Mouse (Mus musculus) ES-E14 (cell line): Measurements from ENCODE around the gene Dab1. TPM values are rescaled to one million over a fixed set of nuclear protein-coding genes. Genes with fewer than 3 reads are reported as not detected.

Source experiments
- DNase-seq: peaks from one replicate; pipeline ENCODE4 v3.0.0-alpha.2; 2013; ENCODE audit warnings: low read depth, low spot score
- H3K27ac ChIP-seq: 2 replicates; pipeline ENCODE4 v1.5.1; 2012; ENCODE audit warnings: low read depth, mild to moderate bottlenecking, low read length, moderate library complexity, mixed read lengths; ENCODE audit not compliant: poor library complexity, insufficient read depth, severe bottlenecking
- H3K36me3 ChIP-seq: 2 replicates; pipeline ENCODE4 v1.6.1; 2012; ENCODE audit warnings: mild to moderate bottlenecking, low read length, moderate library complexity, mixed read lengths; ENCODE audit not compliant: control insufficient read depth, poor library complexity, insufficient read depth, severe bottlenecking
- H3K4me1 ChIP-seq, 2 experiments: fragments of 150-350 bp in 1 of 2; sonication (generic) in 1 of 2; 2 replicates each; pipeline ENCODE4 v1.6.1; 2012; ENCODE audit warnings: low read length in 2 of 2, mild to moderate bottlenecking in 1 of 2, mixed read lengths in 1 of 2; ENCODE audit not compliant: control insufficient read depth in 2 of 2, insufficient read depth in 2 of 2, poor library complexity in 1 of 2
- H3K4me3 ChIP-seq, 2 experiments: fragments of 150-350 bp in 1 of 2; sonication (generic) in 1 of 2; 2 replicates each; pipeline ENCODE4 v1.5.1; 2012; ENCODE audit warnings: low read length in 2 of 2, low read depth in 1 of 2, mild to moderate bottlenecking in 1 of 2, mixed read lengths in 1 of 2; ENCODE audit not compliant: insufficient read depth in 1 of 2, poor library complexity in 1 of 2, severe bottlenecking in 1 of 2
- H3K9ac ChIP-seq: 2 replicates; pipeline ENCODE4 v1.6.1; 2012; ENCODE audit warnings: low read depth, mild to moderate bottlenecking, low read length, mixed read lengths; ENCODE audit not compliant: poor library complexity, insufficient read depth, severe bottlenecking
- H3K9me3 ChIP-seq: fragments of 150-350 bp; sonication (generic); 2 replicates; pipeline ENCODE4 v1.6.1; 2012; ENCODE audit warnings: low read depth, mild to moderate bottlenecking, low read length; ENCODE audit not compliant: control insufficient read depth, insufficient read depth
- CHD2 ChIP-seq: IDR thresholded peaks from 2 replicates; pipeline ENCODE4 v1.6.1; 2014; ENCODE audit warnings: mild to moderate bottlenecking, low read depth, low read length, inconsistent platforms
- HCFC1 ChIP-seq: IDR thresholded peaks from 2 replicates; pipeline ENCODE4 v1.6.1; 2012; ENCODE audit warnings: low read length, inconsistent platforms, borderline replicate concordance; ENCODE audit not compliant: insufficient read depth
- MAFK ChIP-seq: IDR thresholded peaks from 2 replicates; pipeline ENCODE4 v1.6.1; 2014; ENCODE audit warnings: mild to moderate bottlenecking, low read depth, low read length, inconsistent platforms; ENCODE audit not compliant: insufficient read depth
- ZC3H11A ChIP-seq: IDR thresholded peaks from 2 replicates; pipeline ENCODE4 v1.6.1; 2012; ENCODE audit warnings: low read depth, mild to moderate bottlenecking, inconsistent platforms, low read length, borderline replicate concordance
- ZNF384 ChIP-seq: IDR thresholded peaks from 2 replicates; pipeline ENCODE4 v1.6.1; 2012; ENCODE audit warnings: low read depth, low read length, inconsistent platforms
- in situ Hi-C, 2 experiments: fragments of 600-800 bp; cut with MboI; formaldehyde crosslinking; loops; one replicate each; pipeline ENCODE4 v1.15.1; 2025; ENCODE audit warnings: low sequenced_read_pairs in 2 of 2, inconsistent platforms in 1 of 2; ENCODE audit not compliant: unreplicated experiment in 2 of 2
- total RNA-seq: library from RNA; depleted of rRNA; stranded (reverse); fragments of 300-350 nt; gene quantifications from 2 replicates; pipeline ENCODE4 v1.2.3, GENCODE M21; 2012

Gene Dab1
- total RNA-seq, 1 experiment = 7.9 TPM

- H3K27ac ChIP-seq = no peak overlapping the region
- in situ Hi-C loops = no loop called here
- H3K9ac ChIP-seq = no peak overlapping the region
- no peak overlapping the region for H3K4me3 ChIP-seq
- DNase-seq = no peak
- TF ChIP-seq HCFC1 = no peak
- TF ChIP-seq MAFK = no peak
- no peak for TF ChIP-seq ZC3H11A
- no peak for TF ChIP-seq ZNF384
- no peak for TF ChIP-seq CHD2
- no peaks in the 10 kb centered on the region for H3K9me3 ChIP-seq
- H3K36me3 ChIP-seq = no peaks in the 10 kb centered on the region
- H3K4me1 ChIP-seq = no peaks in the 10 kb centered on the region
Observed at GRCm38 (mm10) chr4:103762416-103762815, 143.3 kb downstream of the Dab1 start.

- no peak overlapping the region for H3K27ac ChIP-seq
- H3K9me3 ChIP-seq = no peaks in the 10 kb centered on the region
- TF ChIP-seq ZC3H11A (no peak), HCFC1 (no peak), ZNF384 (no peak), MAFK (no peak), CHD2 (no peak)
- H3K4me3 ChIP-seq = no peak overlapping the region
- no peaks in the 10 kb centered on the region for H3K4me1 ChIP-seq
- in situ Hi-C loops = no loop called here
- H3K9ac ChIP-seq = no peak overlapping the region
- DNase-seq = no peak
- no peaks in the 10 kb centered on the region for H3K36me3 ChIP-seq
Observed at GRCm38 (mm10) chr4:103775712-103776111, 156.6 kb downstream of the Dab1 start.

- H3K36me3 ChIP-seq = no peaks in the 10 kb centered on the region
- H3K9ac ChIP-seq = no peak overlapping the region
- H3K4me3 ChIP-seq = no peak overlapping the region
- no peaks in the 10 kb centered on the region for H3K4me1 ChIP-seq
- no peaks in the 10 kb centered on the region for H3K9me3 ChIP-seq
- in situ Hi-C loops = no loop called here
- no peak for DNase-seq
- no peak for TF ChIP-seq HCFC1
- no peak for TF ChIP-seq ZNF384
- TF ChIP-seq CHD2 = no peak
- no peak for TF ChIP-seq MAFK
- no peak for TF ChIP-seq ZC3H11A
- H3K27ac ChIP-seq = no peak overlapping the region
Observed at GRCm38 (mm10) chr4:103781398-103781797, 162.2 kb downstream of the Dab1 start.

GRCm38 (mm10) chr4:103783561-103784247 lies 164.5 kb downstream of the Dab1 start:
- Histone ChIP-seq H3K4me1 (no peaks in the 10 kb centered on the region), H3K27ac (no peak overlapping the region), H3K4me3 (no peak overlapping the region), H3K36me3 (no peaks in the 10 kb centered on the region), H3K9ac (no peak overlapping the region), H3K9me3 (no peaks in the 10 kb centered on the region)
- no peak for DNase-seq
- TF ChIP-seq CHD2 (no peak), ZNF384 (no peak), MAFK (no peak), ZC3H11A (no peak), HCFC1 (no peak)
- in situ Hi-C loops = no loop called here
